ENCODE assay signal across 12 mouse cellular contexts in genomic region chr19:6971644-6972043, GRCm38 (mm10). TPM values are rescaled to one million over a fixed set of nuclear protein-coding genes. Genes with fewer than 3 reads are reported as not detected.
DNase-seq lines count a peak whose midpoint lies in the region; ATAC-seq and TF ChIP-seq lines count a peak whose summit lies in the region.
"Had no signal": no experiment of that assay in that cellular context is flagged by ENCODE, and none has a peak within 500 bp of the region (broad histone marks: within the 10 kb centered on the region; RNA-seq: fewer than 3 reads in every experiment).

No protein-coding gene starts in this region.

- no peak for DNase-seq in hindbrain, embryonic 14.5 days (ENCODE audit: low spot score)
- DNase-seq in neural tube, embryonic 11.5 days (ENCODE audit: low spot score), result no peak
- DNase-seq in neural tube, embryonic 10.5 days (ENCODE audit: extremely low spot score, low spot score), result no peak
- no peak for DNase-seq in lung, adult 18-20 months
- no peak for DNase-seq in forebrain, postnatal 0 days
- DNase-seq: adrenal gland, postnatal 14 days; cerebellum, adult 18-20 months; thymus, postnatal 4 days had no signal

- TF ChIP-seq CTCF in forebrain, postnatal 0 days (IDR thresholded peaks at IDR 0.05; ENCODE audit: low read depth), result no peak

- ATAC-seq in hindbrain, embryonic 12.5 days (ENCODE audit: low FRiP score), result no peak
- ATAC-seq in hindbrain, embryonic 14.5 days (ENCODE audit: low FRiP score), result no peak
- no peak for ATAC-seq in neural tube, embryonic 11.5 days (ENCODE audit: insufficient read depth, low FRiP score, low TSS enrichment)
- no peak for ATAC-seq in embryonic facial prominence, embryonic 12.5 days (ENCODE audit: insufficient number of reproducible peaks, insufficient read depth, low FRiP score, low TSS enrichment)
- ATAC-seq in stomach, embryonic 16.5 days (ENCODE audit: insufficient read depth, low FRiP score), result no peak
- ATAC-seq in forebrain, postnatal 0 days, result no peak

- 47% methylated on average over 6 of the region's 6 CpGs for WGBS in hindbrain, embryonic 12.5 days
- whole genome bisulfite sequencing in hindbrain, embryonic 14.5 days, result 46% methylated on average over 6 of the region's 6 CpGs
- 14% methylated on average over 6 of the region's 6 CpGs for WGBS in neural tube, embryonic 11.5 days
- WGBS in embryonic facial prominence, embryonic 12.5 days, result 17% methylated on average over 6 of the region's 6 CpGs
- 32% methylated on average over 6 of the region's 6 CpGs for WGBS in stomach, embryonic 16.5 days
- 58% methylated on average over 6 of the region's 6 CpGs for WGBS in forebrain, postnatal 0 days

- peaks cover 37% of the 10 kb centered on the region for H3K27me3 ChIP-seq in hindbrain, embryonic 12.5 days
- peaks cover 23% of the 10 kb centered on the region for H3K27me3 ChIP-seq in hindbrain, embryonic 14.5 days (ENCODE audit: control insufficient read depth, insufficient read depth, low read length)
- 0 out of 2 replicates have a peak, but pooled peaks cover 7% of the 10 kb centered on the region for H3K27me3 ChIP-seq in neural tube, embryonic 11.5 days (ENCODE audit: control insufficient read depth, insufficient read depth, low read length)
- no peaks in the 10 kb centered on the region for H3K27me3 ChIP-seq in embryonic facial prominence, embryonic 12.5 days
- H3K27me3 ChIP-seq in stomach, embryonic 16.5 days (ENCODE audit: control insufficient read depth, insufficient read depth, low read length), result no peaks in the 10 kb centered on the region
- no peaks in the 10 kb centered on the region for H3K27me3 ChIP-seq in forebrain, postnatal 0 days (ENCODE audit: insufficient read depth, low read length)

- H3K4me2 ChIP-seq in hindbrain, embryonic 12.5 days (replicated peaks), result no peak overlapping the region
- H3K4me2 ChIP-seq in hindbrain, embryonic 14.5 days (replicated peaks), result no peak overlapping the region
- no peak overlapping the region for H3K4me2 ChIP-seq in neural tube, embryonic 11.5 days (ENCODE audit: low read depth)
- H3K4me2 ChIP-seq in embryonic facial prominence, embryonic 12.5 days (replicated peaks), result no peak overlapping the region
- H3K4me2 ChIP-seq in stomach, embryonic 16.5 days (ENCODE audit: low read depth, low read length), result no peak overlapping the region
- no peak overlapping the region for H3K4me2 ChIP-seq in forebrain, postnatal 0 days (ENCODE audit: low read depth)
- H3K4me2 ChIP-seq: liver, embryonic 15.5 days had no signal

- no peaks in the 10 kb centered on the region for H3K9me3 ChIP-seq in hindbrain, embryonic 12.5 days (replicated peaks)
- no peaks in the 10 kb centered on the region for H3K9me3 ChIP-seq in hindbrain, embryonic 14.5 days (ENCODE audit: control insufficient read depth, low read length)
- H3K9me3 ChIP-seq in neural tube, embryonic 11.5 days (ENCODE audit: control insufficient read depth, low read length), result no peaks in the 10 kb centered on the region
- H3K9me3 ChIP-seq in embryonic facial prominence, embryonic 12.5 days, result no peaks in the 10 kb centered on the region
- H3K9me3 ChIP-seq in stomach, embryonic 16.5 days (replicated peaks; ENCODE audit: control insufficient read depth, low read length), result no peaks in the 10 kb centered on the region
- H3K9me3 ChIP-seq in forebrain, postnatal 0 days (ENCODE audit: low read length), result no peaks in the 10 kb centered on the region
- H3K9me3 ChIP-seq: liver, embryonic 15.5 days had no signal

- H3K27ac ChIP-seq in hindbrain, embryonic 12.5 days, result no peak overlapping the region
- no peak overlapping the region for H3K27ac ChIP-seq in hindbrain, embryonic 14.5 days
- no peak overlapping the region for H3K27ac ChIP-seq in neural tube, embryonic 11.5 days (ENCODE audit: low read depth, low read length)
- H3K27ac ChIP-seq in embryonic facial prominence, embryonic 12.5 days, result 0 out of 2 replicates have a peak overlapping the region, but pooled peaks have one; percentile 30
- H3K27ac ChIP-seq in stomach, embryonic 16.5 days (ENCODE audit: low read length), result no peak overlapping the region; the same call in none of the 2 replicates
- no peak overlapping the region for H3K27ac ChIP-seq in forebrain, postnatal 0 days (ENCODE audit: low read depth, low read length)

- H3K4me3 ChIP-seq in hindbrain, embryonic 12.5 days, result no peak overlapping the region
- no peak overlapping the region for H3K4me3 ChIP-seq in hindbrain, embryonic 14.5 days (replicated peaks; ENCODE audit: low read length)
- H3K4me3 ChIP-seq in neural tube, embryonic 11.5 days (ENCODE audit: low read depth, low read length), result no peak overlapping the region
- H3K4me3 ChIP-seq in embryonic facial prominence, embryonic 12.5 days, result no peak overlapping the region
- no peak overlapping the region for H3K4me3 ChIP-seq in stomach, embryonic 16.5 days (replicated peaks; ENCODE audit: low read length)
- no peak overlapping the region for H3K4me3 ChIP-seq in forebrain, postnatal 0 days (ENCODE audit: low read depth, low read length)
- H3K4me3 ChIP-seq: liver, embryonic 15.5 days had no signal

- H3K4me1 ChIP-seq in hindbrain, embryonic 12.5 days, result peaks cover 32% of the 10 kb centered on the region
- H3K4me1 ChIP-seq in hindbrain, embryonic 14.5 days (replicated peaks; ENCODE audit: control insufficient read depth, insufficient read depth, low read length), result peaks cover 13% of the 10 kb centered on the region
- peaks cover 23% of the 10 kb centered on the region for H3K4me1 ChIP-seq in neural tube, embryonic 11.5 days (ENCODE audit: control insufficient read depth, insufficient read depth, low read length)
- peaks cover 43% of the 10 kb centered on the region for H3K4me1 ChIP-seq in embryonic facial prominence, embryonic 12.5 days
- H3K4me1 ChIP-seq in stomach, embryonic 16.5 days (ENCODE audit: control insufficient read depth, insufficient read depth, low read length), result peaks cover 54% of the 10 kb centered on the region
- H3K4me1 ChIP-seq in forebrain, postnatal 0 days (ENCODE audit: insufficient read depth), result peaks cover 6% of the 10 kb centered on the region; the same call in 1 of the 2 replicates

- H3K9ac ChIP-seq in hindbrain, embryonic 12.5 days, result peak overlapping the region; percentile 41
- H3K9ac ChIP-seq in hindbrain, embryonic 14.5 days, result no peak overlapping the region
- peak overlapping the region; percentile 22; the same call in 1 of the 2 replicates for H3K9ac ChIP-seq in neural tube, embryonic 11.5 days (ENCODE audit: low read length)
- no peak overlapping the region for H3K9ac ChIP-seq in embryonic facial prominence, embryonic 12.5 days
- H3K9ac ChIP-seq in stomach, embryonic 16.5 days (ENCODE audit: low read length), result 0 out of 2 replicates have a peak overlapping the region, but pooled peaks have one; percentile 31
- no peak overlapping the region for H3K9ac ChIP-seq in forebrain, postnatal 0 days
- H3K9ac ChIP-seq: liver, embryonic 15.5 days had no signal

- no peaks in the 10 kb centered on the region for H3K36me3 ChIP-seq in hindbrain, embryonic 12.5 days
- peaks cover 2% of the 10 kb centered on the region; the same call in 1 of the 2 replicates for H3K36me3 ChIP-seq in hindbrain, embryonic 14.5 days (replicated peaks; ENCODE audit: control insufficient read depth, insufficient read depth)
- peaks cover under 1% of the 10 kb centered on the region; the same call in 1 of the 2 replicates for H3K36me3 ChIP-seq in neural tube, embryonic 11.5 days (ENCODE audit: control insufficient read depth, insufficient read depth, low read length)
- H3K36me3 ChIP-seq in embryonic facial prominence, embryonic 12.5 days, result peaks cover 3% of the 10 kb centered on the region
- 0 out of 2 replicates have a peak, but pooled peaks cover under 1% of the 10 kb centered on the region for H3K36me3 ChIP-seq in stomach, embryonic 16.5 days (ENCODE audit: control insufficient read depth, insufficient read depth, low read length)
- no peaks in the 10 kb centered on the region for H3K36me3 ChIP-seq in forebrain, postnatal 0 days (ENCODE audit: insufficient read depth)

RNA-seq across cellular contexts. Expression of gene Ppp1r14b, which starts 3.1 kb away (rescaled TPM):
- polyA plus RNA-seq in hindbrain, embryonic 12.5 days (2016; fragmentation: Nextera tagmentation; extraction: Ambion mirVana), result 259 and 281 TPM in 2 replicates
- 211 and 215 TPM in 2 replicates for polyA plus RNA-seq in hindbrain, embryonic 14.5 days (2014; fragmentation: Nextera tagmentation; extraction: Ambion mirVana)
- polyA plus RNA-seq in neural tube, embryonic 11.5 days (2014; fragmentation: Nextera tagmentation; extraction: Ambion mirVana), result 290 and 313 TPM in 2 replicates
- 255 and 291 TPM in 2 replicates for polyA plus RNA-seq in embryonic facial prominence, embryonic 12.5 days (2016; fragmentation: Nextera tagmentation; extraction: Ambion mirVana)
- polyA plus RNA-seq in stomach, embryonic 16.5 days (2015; fragmentation: Nextera tagmentation; extraction: Ambion mirVana), result 53.7 and 70.6 TPM in 2 replicates
- 226 and 269 TPM in 2 replicates for total RNA-seq in forebrain, postnatal 0 days (2014; rRNA removed)
- polyA plus RNA-seq in forebrain, postnatal 0 days (2015; fragmentation: Nextera tagmentation; extraction: Ambion mirVana), result 201 and 269 TPM in 2 replicates

RNA-seq across cellular contexts. Expression of gene Plcb3, which starts 4.6 kb away (rescaled TPM):
- polyA plus RNA-seq in hindbrain, embryonic 12.5 days (2016; fragmentation: Nextera tagmentation; extraction: Ambion mirVana), result 27.9 and 29.3 TPM in 2 replicates
- polyA plus RNA-seq in hindbrain, embryonic 14.5 days (2014; fragmentation: Nextera tagmentation; extraction: Ambion mirVana), result 10.6 and 11.4 TPM in 2 replicates
- 22.7 and 25.0 TPM in 2 replicates for polyA plus RNA-seq in neural tube, embryonic 11.5 days (2014; fragmentation: Nextera tagmentation; extraction: Ambion mirVana)
- 47.4 and 48.7 TPM in 2 replicates for polyA plus RNA-seq in embryonic facial prominence, embryonic 12.5 days (2016; fragmentation: Nextera tagmentation; extraction: Ambion mirVana)
- polyA plus RNA-seq in stomach, embryonic 16.5 days (2015; fragmentation: Nextera tagmentation; extraction: Ambion mirVana), result 61.7 and 65.4 TPM in 2 replicates
- 12.8 and 13.1 TPM in 2 replicates for total RNA-seq in forebrain, postnatal 0 days (2014; rRNA removed)
- polyA plus RNA-seq in forebrain, postnatal 0 days (2015; fragmentation: Nextera tagmentation; extraction: Ambion mirVana), result 7.3 and 10.0 TPM in 2 replicates

RNA-seq across cellular contexts. Expression of gene Fkbp2, which starts 8.7 kb away (rescaled TPM):
- polyA plus RNA-seq in hindbrain, embryonic 12.5 days (2016; fragmentation: Nextera tagmentation; extraction: Ambion mirVana), result 77.8 and 82.5 TPM in 2 replicates
- 99.2 and 101 TPM in 2 replicates for polyA plus RNA-seq in hindbrain, embryonic 14.5 days (2014; fragmentation: Nextera tagmentation; extraction: Ambion mirVana)
- polyA plus RNA-seq in neural tube, embryonic 11.5 days (2014; fragmentation: Nextera tagmentation; extraction: Ambion mirVana), result 80.1 and 86.5 TPM in 2 replicates
- 76.2 and 77.9 TPM in 2 replicates for polyA plus RNA-seq in embryonic facial prominence, embryonic 12.5 days (2016; fragmentation: Nextera tagmentation; extraction: Ambion mirVana)
- polyA plus RNA-seq in stomach, embryonic 16.5 days (2015; fragmentation: Nextera tagmentation; extraction: Ambion mirVana), result 153 and 158 TPM in 2 replicates
- 23.5 and 26.8 TPM in 2 replicates for total RNA-seq in forebrain, postnatal 0 days (2014; rRNA removed)
- 102 and 106 TPM in 2 replicates for polyA plus RNA-seq in forebrain, postnatal 0 days (2015; fragmentation: Nextera tagmentation; extraction: Ambion mirVana)

RNA-seq across cellular contexts. Expression of gene Vegfb, which starts 15.8 kb away (rescaled TPM):
- 32.2 and 37.0 TPM in 2 replicates for polyA plus RNA-seq in hindbrain, embryonic 12.5 days (2016; fragmentation: Nextera tagmentation; extraction: Ambion mirVana)
- 54.8 and 57.6 TPM in 2 replicates for polyA plus RNA-seq in hindbrain, embryonic 14.5 days (2014; fragmentation: Nextera tagmentation; extraction: Ambion mirVana)
- polyA plus RNA-seq in neural tube, embryonic 11.5 days (2014; fragmentation: Nextera tagmentation; extraction: Ambion mirVana), result 27.8 and 29.4 TPM in 2 replicates
- polyA plus RNA-seq in embryonic facial prominence, embryonic 12.5 days (2016; fragmentation: Nextera tagmentation; extraction: Ambion mirVana), result 53.3 and 57.5 TPM in 2 replicates
- polyA plus RNA-seq in stomach, embryonic 16.5 days (2015; fragmentation: Nextera tagmentation; extraction: Ambion mirVana), result 19.0 and 19.7 TPM in 2 replicates
- total RNA-seq in forebrain, postnatal 0 days (2014; rRNA removed), result 24.9 and 28.4 TPM in 2 replicates
- polyA plus RNA-seq in forebrain, postnatal 0 days (2015; fragmentation: Nextera tagmentation; extraction: Ambion mirVana), result 52.8 and 64.6 TPM in 2 replicates

RNA-seq across cellular contexts. Expression of gene Dnajc4, which starts 20.7 kb away (rescaled TPM):
- polyA plus RNA-seq in hindbrain, embryonic 12.5 days (2016; fragmentation: Nextera tagmentation; extraction: Ambion mirVana), result 20.5 and 24.0 TPM in 2 replicates
- 22.8 and 23.7 TPM in 2 replicates for polyA plus RNA-seq in hindbrain, embryonic 14.5 days (2014; fragmentation: Nextera tagmentation; extraction: Ambion mirVana)
- polyA plus RNA-seq in neural tube, embryonic 11.5 days (2014; fragmentation: Nextera tagmentation; extraction: Ambion mirVana), result 16.2 and 17.3 TPM in 2 replicates
- polyA plus RNA-seq in embryonic facial prominence, embryonic 12.5 days (2016; fragmentation: Nextera tagmentation; extraction: Ambion mirVana), result 22.5 and 23.1 TPM in 2 replicates
- polyA plus RNA-seq in stomach, embryonic 16.5 days (2015; fragmentation: Nextera tagmentation; extraction: Ambion mirVana), result 28.8 TPM in 2 replicates
- 15.1 and 20.2 TPM in 2 replicates for total RNA-seq in forebrain, postnatal 0 days (2014; rRNA removed)
- 20.7 and 24.8 TPM in 2 replicates for polyA plus RNA-seq in forebrain, postnatal 0 days (2015; fragmentation: Nextera tagmentation; extraction: Ambion mirVana)

Comparison
In these comparisons a context has a peak if more than half of its experiments do, and no peak if none do; other contexts are left out.
1. H3K9ac ChIP-seq: peak in hindbrain, embryonic 12.5 days (single experiment), neural tube, embryonic 11.5 days (single experiment) and stomach, embryonic 16.5 days (single experiment); none in hindbrain, embryonic 14.5 days (single experiment), embryonic facial prominence, embryonic 12.5 days (single experiment) and forebrain, postnatal 0 days (single experiment).